Mouse (Mus musculus) lung, postnatal 25 days (tissue): ENCODE measurements at regions not wholly inside any gene's neighbourhood (a gene's known extent, or its start where the extent isn't known, plus 50 kb on each side); places are given as distances from the start of the nearest gene placed in this dataset.
A peak's percentile ranks its signal among the peaks of the same experiment; 100 is the strongest.

Source experiments
- DNase-seq: peaks from one replicate; pipeline ENCODE4 v3.0.0; 2022; ENCODE audit warnings: low spot score

- no peak for DNase-seq
Measured at GRCm38 (mm10) chr9:50024820-50025219, 226.1 kb upstream of the Ncam1 start.

- DNase-seq: no peak
Measured at GRCm38 (mm10) chr9:50013602-50014001, 214.9 kb upstream of the Ncam1 start.

- no peak for DNase-seq
Measured at GRCm38 (mm10) chr9:50005757-50006576, 207.2 kb upstream of the Ncam1 start.

GRCm38 (mm10) chr9:50002695-50003094 lies 204.0 kb upstream of the Ncam1 start:
- no peak for DNase-seq

- DNase-seq: no peak
Measured at GRCm38 (mm10) chr9:50000497-50001404, 202.0 kb upstream of the Ncam1 start.

- no peak for DNase-seq
Measured at GRCm38 (mm10) chr9:49999970-50000369, 201.2 kb upstream of the Ncam1 start.

GRCm38 (mm10) chr9:49998101-49998500 lies 199.4 kb upstream of the Ncam1 start:
- no peak for DNase-seq

- peak; percentile 73 for DNase-seq
Measured at GRCm38 (mm10) chr9:49989464-49990271, 190.9 kb upstream of the Ncam1 start.

GRCm38 (mm10) chr9:49988064-49988463 lies 189.3 kb upstream of the Ncam1 start:
- no peak for DNase-seq

GRCm38 (mm10) chr9:49987481-49987880 lies 188.8 kb upstream of the Ncam1 start:
- DNase-seq: no peak

GRCm38 (mm10) chr9:49980344-49981207 lies 181.9 kb upstream of the Ncam1 start:
- no peak for DNase-seq

GRCm38 (mm10) chr9:49975938-49976671 lies 177.4 kb upstream of the Ncam1 start:
- DNase-seq: peak; percentile 28

GRCm38 (mm10) chr9:49973974-49974495 lies 175.3 kb upstream of the Ncam1 start:
- peak; percentile 65 for DNase-seq

- DNase-seq: peak; percentile 31
Measured at GRCm38 (mm10) chr9:49969429-49969828, 170.7 kb upstream of the Ncam1 start.

GRCm38 (mm10) chr9:49964666-49965065 lies 165.9 kb upstream of the Ncam1 start:
- no peak for DNase-seq

GRCm38 (mm10) chr9:49962561-49963071 lies 163.9 kb upstream of the Ncam1 start:
- no peak for DNase-seq

- no peak for DNase-seq
Measured at GRCm38 (mm10) chr9:49961965-49962364, 163.2 kb upstream of the Ncam1 start.

- DNase-seq: no peak
Measured at GRCm38 (mm10) chr9:49961329-49961728, 162.6 kb upstream of the Ncam1 start.

- DNase-seq: no peak
Measured at GRCm38 (mm10) chr9:49959987-49960386, 161.3 kb upstream of the Ncam1 start.

GRCm38 (mm10) chr9:49958890-49959289 lies 160.2 kb upstream of the Ncam1 start:
- DNase-seq: no peak
